Mouse (Mus musculus): ENCODE data around the gene Dock4. TPM values are rescaled to one million over a fixed set of nuclear protein-coding genes. Genes with fewer than 3 reads are reported as not detected.

Gene Dock4
- total and polyA plus RNA-seq, 3 experiments: 0.26 to 0.67 (median 0.38) TPM

GRCm38 (mm10) chr12:40599952-40600351 is 154.2 kb downstream of the Dock4 start:
- Histone ChIP-seq H3K27me3 (replicated peaks) (no peaks in the 10 kb centered on the region), H3K4me3 (replicated peaks in 1 of 3; ENCODE audit: low read depth in 2 of 3, low read length in 2 of 3, poor library complexity in 1 of 3) (no peak overlapping the region), H3K79me2 (replicated peaks; ENCODE audit: control insufficient read depth, extremely low read depth, insufficient read depth, poor library complexity, severe bottlenecking) (no peaks in the 10 kb centered on the region), H3K4me1 (ENCODE audit: control insufficient read depth in 1 of 2, insufficient read depth in 2 of 2) (peaks cover 0 to under 1% of the 10 kb centered on the region in 2 experiments; a peak in 1 of 4 replicates), H3K9me3 (replicated peaks; ENCODE audit: low read length) (no peaks in the 10 kb centered on the region), H3K36me3 (replicated peaks in 1 of 2; ENCODE audit: control insufficient read depth in 1 of 2, insufficient read depth in 1 of 2, low read length in 1 of 2) (no peaks in the 10 kb centered on the region), H3K4me2 (ENCODE audit: insufficient read depth, low read depth, poor library complexity, severe bottlenecking) (no peak overlapping the region), H3K9ac (ENCODE audit: insufficient read depth, low read depth) (no peak overlapping the region), H3K27ac (ENCODE audit: insufficient read depth, low read depth) (no peak overlapping the region)
- TF ChIP-seq JUN (IDR thresholded peaks at IDR 0.05; ENCODE audit: insufficient read depth, low read depth, low read length) (no peak), SMC3 (IDR thresholded peaks at IDR 0.05; ENCODE audit: low read depth, low read length) (no peak), TCF12 (IDR thresholded peaks at IDR 0.05; ENCODE audit: low read depth, low read length) (no peak), USF2 (conservative IDR thresholded peaks at IDR 0.05; ENCODE audit: low read depth, low read length) (no peak), ZC3H11A (IDR thresholded peaks at IDR 0.05; ENCODE audit: low read depth, low read length) (no peak)
- in situ Hi-C loops (cut with MboI; ENCODE audit: low pct_ligation_motif_present, low pct_unique_long_range_greater_than_20kb, low sequenced_read_pairs) (no loop called here), dilution Hi-C loops (cut with MboI; ENCODE audit: extremely low pct_ligation_motif_present, extremely low pct_unique_long_range_greater_than_20kb, low sequenced_read_pairs) (no loop called here)
- no peak for DNase-seq (ENCODE audit: extremely low read depth)

- no peak for DNase-seq (ENCODE audit: extremely low read depth)
- Histone ChIP-seq H3K27ac (ENCODE audit: insufficient read depth, low read depth) (no peak overlapping the region), H3K9ac (ENCODE audit: insufficient read depth, low read depth) (no peak overlapping the region), H3K9me3 (replicated peaks; ENCODE audit: low read length) (no peaks in the 10 kb centered on the region), H3K4me1 (ENCODE audit: control insufficient read depth in 1 of 2, insufficient read depth in 2 of 2) (peaks cover 5 to 13% of the 10 kb centered on the region in 2 experiments; a peak in 3 of 4 replicates), H3K4me2 (ENCODE audit: insufficient read depth, low read depth, poor library complexity, severe bottlenecking) (no peak overlapping the region), H3K36me3 (replicated peaks in 1 of 2; ENCODE audit: control insufficient read depth in 1 of 2, insufficient read depth in 1 of 2, low read length in 1 of 2) (no peaks in the 10 kb centered on the region), H3K79me2 (replicated peaks; ENCODE audit: control insufficient read depth, extremely low read depth, insufficient read depth, poor library complexity, severe bottlenecking) (no peaks in the 10 kb centered on the region), H3K4me3 (replicated peaks in 1 of 3; ENCODE audit: low read depth in 2 of 3, low read length in 2 of 3, poor library complexity in 1 of 3) (no peak overlapping the region), H3K27me3 (replicated peaks) (no peaks in the 10 kb centered on the region)
- dilution Hi-C loops (cut with MboI; ENCODE audit: extremely low pct_ligation_motif_present, extremely low pct_unique_long_range_greater_than_20kb, low sequenced_read_pairs): no loop called here
- TF ChIP-seq ZNF384 (IDR thresholded peaks at IDR 0.05; ENCODE audit: low read depth, low read length) (no peak), USF2 (conservative IDR thresholded peaks at IDR 0.05; ENCODE audit: low read depth, low read length) (no peak), SIN3A (IDR thresholded peaks at IDR 0.05; ENCODE audit: low read length) (no peak), MAFK (IDR thresholded peaks at IDR 0.05; ENCODE audit: insufficient replicate concordance, low read length) (no peak), MEF2A (IDR thresholded peaks at IDR 0.05; ENCODE audit: borderline replicate concordance, low read depth, low read length) (no peak), GABPA (IDR thresholded peaks at IDR 0.05; ENCODE audit: insufficient replicate concordance, low read depth, low read length) (no peak), RAD21 (IDR thresholded peaks at IDR 0.05; ENCODE audit: low read depth, low read length) (no peak), ZMIZ1 (IDR thresholded peaks at IDR 0.05; ENCODE audit: low read depth, low read length) (no peak), EP300 (IDR thresholded peaks at IDR 0.05; ENCODE audit: low read length) (no peak), POLR2A (IDR thresholded peaks at IDR 0.05; ENCODE audit: low read depth, low read length) (no peak), ZKSCAN1 (IDR thresholded peaks at IDR 0.05; ENCODE audit: borderline replicate concordance, low read depth, low read length) (no peak), JUND (conservative IDR thresholded peaks at IDR 0.05; ENCODE audit: low read depth, low read length) (no peak), ELF1 (IDR thresholded peaks at IDR 0.05; ENCODE audit: low read depth, low read length) (no peak), CTCF (conservative IDR thresholded peaks at IDR 0.05 in 1 of 2, IDR thresholded peaks at IDR 0.05 in 1 of 2; ENCODE audit: low read depth in 2 of 2, low read length in 2 of 2) (no peak), ZC3H11A (IDR thresholded peaks at IDR 0.05; ENCODE audit: low read depth, low read length) (no peak), HCFC1 (IDR thresholded peaks at IDR 0.05; ENCODE audit: low read depth, low read length) (no peak), ETS1 (conservative IDR thresholded peaks at IDR 0.05; ENCODE audit: low read depth, low read length) (no peak)
- in situ Hi-C loops (cut with MboI; ENCODE audit: low pct_ligation_motif_present, low pct_unique_long_range_greater_than_20kb, low sequenced_read_pairs): no loop called here
Observed at GRCm38 (mm10) chr12:40605565-40605964, 159.8 kb downstream of the Dock4 start.

Data from CH12.LX (cell line).